Mouse (Mus musculus) left cerebral cortex, postnatal 10 days (tissue): ENCODE data around the gene Tmem169. TPM values are rescaled to one million over a fixed set of nuclear protein-coding genes. Genes with fewer than 3 reads are reported as not detected.
A peak's percentile ranks its signal among the peaks of the same experiment; 100 is the strongest.
"Not testable (repeated sequence)": the region's sequence is repeated elsewhere in the genome, so short reads cannot be mapped to it uniquely, and the experiment has no call there.

Source experiments
- DNase-seq, 2 experiments: peaks; one replicate each; pipeline ENCODE4 v3.0.0; 2021 to 2022; ENCODE audit warnings: low spot score in 2 of 2, mixed read lengths in 1 of 2; ENCODE audit errors: extremely low spot score in 1 of 2
- intact Hi-C: fragments of 180-260 bp; cut with DNase I; formaldehyde crosslinking; loops from one replicate; pipeline ENCODE4 v1.15.1; 2025
- total RNA-seq, 2 experiments: library from RNA; stranded (reverse); gene quantifications; 2 replicates each; pipeline ENCODE4 v1.2.3; 2021

Gene Tmem169
- total RNA-seq = 10 to 100 TPM; 35.7 to 39.7 TPM

GRCm38 (mm10) chr1:72283992-72284485, at the start of gene Tmem169, which contains the start of gene Pecr:
TSS of gene Tmem169 (plus strand) at chr1:72284369.
TSS of gene Pecr (minus strand) at chr1:72284314.
- intact Hi-C loops = no loop called here
- peak; percentile 91 to 94 for DNase-seq

GRCm38 (mm10) chr1:72236363-72237006, 47.7 kb upstream of the Tmem169 start:
- peak; percentile 66 to 86 for DNase-seq
- intact Hi-C loops = not testable (repeated sequence)

- peak in 1 of 2 experiments; percentile 73 for DNase-seq
- intact Hi-C loops = no loop called here
Observed at GRCm38 (mm10) chr1:72237007-72237775, 47.0 kb upstream of the Tmem169 start.

- intact Hi-C loops = no loop called here
- DNase-seq = no peak
Observed at GRCm38 (mm10) chr1:72238016-72238580, 46.1 kb upstream of the Tmem169 start.

- intact Hi-C loops, DNase-seq: not testable (repeated sequence)
Observed at GRCm38 (mm10) chr1:72239113-72239512, 45.1 kb upstream of the Tmem169 start.

- intact Hi-C loops = no loop called here
- no peak for DNase-seq
Observed at GRCm38 (mm10) chr1:72242581-72243143, 41.5 kb upstream of the Tmem169 start.

GRCm38 (mm10) chr1:72243656-72244316, 40.4 kb upstream of the Tmem169 start:
- DNase-seq = peak; percentile 91 to 98
- intact Hi-C loops = no loop called here

- intact Hi-C loops = no loop called here
- DNase-seq = no peak
Observed at GRCm38 (mm10) chr1:72244317-72245036, 39.7 kb upstream of the Tmem169 start.

- intact Hi-C loops, DNase-seq: not testable (repeated sequence)
Observed at GRCm38 (mm10) chr1:72248226-72248737, 35.9 kb upstream of the Tmem169 start.

- no peak for DNase-seq
- intact Hi-C loops = no loop called here
Observed at GRCm38 (mm10) chr1:72251806-72252205, 32.4 kb upstream of the Tmem169 start.

- intact Hi-C loops = no loop called here
- no peak for DNase-seq
Observed at GRCm38 (mm10) chr1:72253881-72254491, 30.2 kb upstream of the Tmem169 start.

- intact Hi-C loops = no loop called here
- peak; percentile 75 to 93 for DNase-seq
Observed at GRCm38 (mm10) chr1:72254545-72255061, 29.6 kb upstream of the Tmem169 start.

GRCm38 (mm10) chr1:72255062-72255853, 28.9 kb upstream of the Tmem169 start:
- DNase-seq = peak; percentile 52 to 55
- intact Hi-C loops = no loop called here

- no peak for DNase-seq
- intact Hi-C loops = no loop called here
Observed at GRCm38 (mm10) chr1:72255854-72256175, 28.4 kb upstream of the Tmem169 start.

GRCm38 (mm10) chr1:72256381-72257256, 27.6 kb upstream of the Tmem169 start:
- no peak for DNase-seq
- intact Hi-C loops = no loop called here

GRCm38 (mm10) chr1:72263099-72263498, 21.1 kb upstream of the Tmem169 start:
- intact Hi-C loops = no loop called here
- DNase-seq = no peak
